Mouse (Mus musculus): ENCODE data around the gene Ormdl2. TPM values are rescaled to one million over a fixed set of nuclear protein-coding genes. Genes with fewer than 3 reads are reported as not detected.

The Ormdl2 gene
- polyA plus RNA-seq, 1 experiment from 2014 or later, result 23.6 TPM

- Histone ChIP-seq H3K4me3 (ENCODE audit: low read length) (no peak overlapping the region), H3K27me3 (replicated peaks; ENCODE audit: control insufficient read depth, insufficient read depth, low read length) (no peaks in the 10 kb centered on the region), H3K27ac (ENCODE audit: low read depth, low read length) (no peak overlapping the region), H3K36me3 (ENCODE audit: control insufficient read depth, insufficient read depth, low read length) (peaks cover 6% of the 10 kb centered on the region; the same call in 1 of the 2 replicates), H3K4me1 (ENCODE audit: control insufficient read depth, insufficient read depth, low read depth, low read length) (no peaks in the 10 kb centered on the region), H3K9ac (ENCODE audit: low read depth, low read length) (no peak overlapping the region), H3K9me3 (ENCODE audit: control insufficient read depth, low read length) (no peaks in the 10 kb centered on the region), H3K4me2 (ENCODE audit: low read length) (no peak overlapping the region)
- ATAC-seq, result no peak
- 89% methylated on average over 3 of the region's 3 CpGs for WGBS
Observed at GRCm38 (mm10) chr10:128795581-128795980, 25.9 kb downstream of the Ormdl2 start.

- ATAC-seq, result no peak
Observed at GRCm38 (mm10) chr10:128794391-128794790, 27.1 kb downstream of the Ormdl2 start.

GRCm38 (mm10) chr10:128793258-128793657, 28.2 kb downstream of the Ormdl2 start:
- no peaks in the 10 kb centered on the region for H3K36me3 ChIP-seq (ENCODE audit: control insufficient read depth, insufficient read depth, low read length)
- 100% methylated on average over 1 of the region's 1 CpGs for WGBS
- H3K4me3 ChIP-seq (ENCODE audit: low read length), result no peak overlapping the region
- no peak for ATAC-seq
- no peaks in the 10 kb centered on the region for H3K9me3 ChIP-seq (ENCODE audit: control insufficient read depth, low read length)
- no peak overlapping the region for H3K4me2 ChIP-seq (ENCODE audit: low read length)
- H3K4me1 ChIP-seq (ENCODE audit: control insufficient read depth, insufficient read depth, low read depth, low read length), result no peaks in the 10 kb centered on the region
- H3K27ac ChIP-seq (ENCODE audit: low read depth, low read length), result no peak overlapping the region
- H3K9ac ChIP-seq (ENCODE audit: low read depth, low read length), result no peak overlapping the region
- no peaks in the 10 kb centered on the region for H3K27me3 ChIP-seq (replicated peaks; ENCODE audit: control insufficient read depth, insufficient read depth, low read length)

More at GRCm38 (mm10) chr10:128794391-128794790, 27.1 kb downstream of the Ormdl2 start:
- no peak overlapping the region for H3K27ac ChIP-seq (ENCODE audit: low read depth, low read length)
- H3K4me3 ChIP-seq (ENCODE audit: low read length), result no peak overlapping the region
- H3K36me3 ChIP-seq (ENCODE audit: control insufficient read depth, insufficient read depth, low read length), result no peaks in the 10 kb centered on the region
- no peaks in the 10 kb centered on the region for H3K4me1 ChIP-seq (ENCODE audit: control insufficient read depth, insufficient read depth, low read depth, low read length)
- H3K9ac ChIP-seq (ENCODE audit: low read depth, low read length), result no peak overlapping the region
- H3K4me2 ChIP-seq (ENCODE audit: low read length), result no peak overlapping the region
- no peaks in the 10 kb centered on the region for H3K9me3 ChIP-seq (ENCODE audit: control insufficient read depth, low read length)
- 94% methylated on average over 5 of the region's 5 CpGs for WGBS
- H3K27me3 ChIP-seq (replicated peaks; ENCODE audit: control insufficient read depth, insufficient read depth, low read length), result no peaks in the 10 kb centered on the region

- no peak overlapping the region for H3K9ac ChIP-seq (ENCODE audit: low read depth, low read length)
- no peak overlapping the region for H3K4me3 ChIP-seq (ENCODE audit: low read length)
- no peaks in the 10 kb centered on the region for H3K9me3 ChIP-seq (ENCODE audit: control insufficient read depth, low read length)
- no peaks in the 10 kb centered on the region for H3K27me3 ChIP-seq (replicated peaks; ENCODE audit: control insufficient read depth, insufficient read depth, low read length)
- H3K4me1 ChIP-seq (ENCODE audit: control insufficient read depth, insufficient read depth, low read depth, low read length), result no peaks in the 10 kb centered on the region
- no peak overlapping the region for H3K4me2 ChIP-seq (ENCODE audit: low read length)
- no peak for ATAC-seq
- no peaks in the 10 kb centered on the region for H3K36me3 ChIP-seq (ENCODE audit: control insufficient read depth, insufficient read depth, low read length)
- no peak overlapping the region for H3K27ac ChIP-seq (ENCODE audit: low read depth, low read length)
Observed at GRCm38 (mm10) chr10:128792041-128792440, 29.4 kb downstream of the Ormdl2 start.

GRCm38 (mm10) chr10:128790398-128791124, 30.9 kb downstream of the Ormdl2 start, which contains the start of gene Mmp19:
Gene Mmp19, plus strand, starts transcription at chr10:128790910.
- Histone ChIP-seq H3K4me3 (ENCODE audit: low read length) (no peak within 1 kb of the TSS), H3K9ac (ENCODE audit: low read depth, low read length) (no peak within 1 kb of the TSS), H3K9me3 (ENCODE audit: control insufficient read depth, low read length) (no peaks in the 10 kb centered on the region), H3K27ac (ENCODE audit: low read depth, low read length) (no peak within 1 kb of the TSS), H3K4me1 (ENCODE audit: control insufficient read depth, insufficient read depth, low read depth, low read length) (no peaks in the 10 kb centered on the region), H3K4me2 (ENCODE audit: low read length) (no peak within 1 kb of the TSS), H3K27me3 (replicated peaks; ENCODE audit: control insufficient read depth, insufficient read depth, low read length) (no peaks in the 10 kb centered on the region), H3K36me3 (ENCODE audit: control insufficient read depth, insufficient read depth, low read length) (no peaks in the 10 kb centered on the region)
- ATAC-seq, result no peak
- WGBS, result 64% methylated on average over 7 of the region's 7 CpGs

GRCm38 (mm10) chr10:128780200-128780599, 41.2 kb downstream of the Ormdl2 start:
- no peaks in the 10 kb centered on the region for H3K27me3 ChIP-seq (replicated peaks; ENCODE audit: control insufficient read depth, insufficient read depth, low read length)
- H3K9me3 ChIP-seq (ENCODE audit: control insufficient read depth, low read length), result peaks cover 7% of the 10 kb centered on the region; the same call in 1 of the 2 replicates
- H3K4me2 ChIP-seq (ENCODE audit: low read length), result no peak overlapping the region
- no peak overlapping the region for H3K9ac ChIP-seq (ENCODE audit: low read depth, low read length)
- H3K4me3 ChIP-seq (ENCODE audit: low read length), result no peak overlapping the region
- 100% methylated on average over 1 of the region's 1 CpGs for WGBS
- no peaks in the 10 kb centered on the region for H3K36me3 ChIP-seq (ENCODE audit: control insufficient read depth, insufficient read depth, low read length)
- no peak for ATAC-seq
- H3K27ac ChIP-seq (ENCODE audit: low read depth, low read length), result no peak overlapping the region
- H3K4me1 ChIP-seq (ENCODE audit: control insufficient read depth, insufficient read depth, low read depth, low read length), result no peaks in the 10 kb centered on the region

GRCm38 (mm10) chr10:128779011-128779795, 42.2 kb downstream of the Ormdl2 start:
- H3K27ac ChIP-seq (ENCODE audit: low read depth, low read length), result peak overlapping the region; percentile 16
- H3K27me3 ChIP-seq (replicated peaks; ENCODE audit: control insufficient read depth, insufficient read depth, low read length), result no peaks in the 10 kb centered on the region
- H3K4me2 ChIP-seq (ENCODE audit: low read length), result no peak overlapping the region
- ATAC-seq, result no peak
- no peak overlapping the region for H3K4me3 ChIP-seq (ENCODE audit: low read length)
- WGBS, result 37% methylated on average over 8 of the region's 8 CpGs
- H3K9ac ChIP-seq (ENCODE audit: low read depth, low read length), result no peak overlapping the region
- no peaks in the 10 kb centered on the region for H3K4me1 ChIP-seq (ENCODE audit: control insufficient read depth, insufficient read depth, low read depth, low read length)
- H3K36me3 ChIP-seq (ENCODE audit: control insufficient read depth, insufficient read depth, low read length), result no peaks in the 10 kb centered on the region
- peaks cover 7% of the 10 kb centered on the region; the same call in 1 of the 2 replicates for H3K9me3 ChIP-seq (ENCODE audit: control insufficient read depth, low read length)

- no peak overlapping the region for H3K9ac ChIP-seq (ENCODE audit: low read depth, low read length)
- no peak for ATAC-seq
- H3K4me2 ChIP-seq (ENCODE audit: low read length), result no peak overlapping the region
- no peak overlapping the region for H3K4me3 ChIP-seq (ENCODE audit: low read length)
- peak overlapping the region; percentile 16 for H3K27ac ChIP-seq (ENCODE audit: low read depth, low read length)
- no peaks in the 10 kb centered on the region for H3K36me3 ChIP-seq (ENCODE audit: control insufficient read depth, insufficient read depth, low read length)
- no peaks in the 10 kb centered on the region for H3K4me1 ChIP-seq (ENCODE audit: control insufficient read depth, insufficient read depth, low read depth, low read length)
- no peaks in the 10 kb centered on the region for H3K27me3 ChIP-seq (replicated peaks; ENCODE audit: control insufficient read depth, insufficient read depth, low read length)
- 100% methylated on average over 2 of the region's 2 CpGs for WGBS
- H3K9me3 ChIP-seq (ENCODE audit: control insufficient read depth, low read length), result peaks cover 2% of the 10 kb centered on the region; the same call in 1 of the 2 replicates
Observed at GRCm38 (mm10) chr10:128778441-128778840, 43.0 kb downstream of the Ormdl2 start.

- Histone ChIP-seq H3K9ac (ENCODE audit: low read depth, low read length) (no peak overlapping the region), H3K9me3 (ENCODE audit: control insufficient read depth, low read length) (no peaks in the 10 kb centered on the region), H3K36me3 (ENCODE audit: control insufficient read depth, insufficient read depth, low read length) (no peaks in the 10 kb centered on the region), H3K27me3 (replicated peaks; ENCODE audit: control insufficient read depth, insufficient read depth, low read length) (no peaks in the 10 kb centered on the region), H3K27ac (ENCODE audit: low read depth, low read length) (no peak overlapping the region), H3K4me1 (ENCODE audit: control insufficient read depth, insufficient read depth, low read depth, low read length) (no peaks in the 10 kb centered on the region), H3K4me2 (ENCODE audit: low read length) (no peak overlapping the region), H3K4me3 (ENCODE audit: low read length) (no peak overlapping the region)
- 34% methylated on average over 5 of the region's 5 CpGs for WGBS
- ATAC-seq, result no peak
Observed at GRCm38 (mm10) chr10:128773685-128774084, 47.8 kb downstream of the Ormdl2 start.

Measured in hindbrain, embryonic 16.5 days (tissue).